Mouse (Mus musculus) forelimb bud, embryonic 11.5 days (tissue): Measurements from ENCODE around the gene Bcl2l14.

Source experiments
- DNase-seq: peaks from one replicate; pipeline ENCODE4 v3.0.0-alpha.2; 2012; ENCODE audit warnings: low read depth, low spot score

Gene Bcl2l14

GRCm38 (mm10) chr6:134396018-134396417 lies at the start of gene Bcl2l14:
Bcl2l14 (plus strand) TSS chr6:134396318.
- DNase-seq: no peak

GRCm38 (mm10) chr6:134348526-134349067 lies 47.5 kb upstream of the Bcl2l14 start:
- no peak for DNase-seq

GRCm38 (mm10) chr6:134352881-134353280 lies 43.2 kb upstream of the Bcl2l14 start:
- DNase-seq: no peak

GRCm38 (mm10) chr6:134353751-134354150 lies 42.4 kb upstream of the Bcl2l14 start:
- DNase-seq: no peak

- no peak for DNase-seq
These were observed 38.5 kb upstream of the Bcl2l14 start for GRCm38 (mm10) chr6:134357570-134357969.

GRCm38 (mm10) chr6:134360079-134360478 lies 36.0 kb upstream of the Bcl2l14 start:
- DNase-seq: no peak

- no peak for DNase-seq
These were observed 31.5 kb upstream of the Bcl2l14 start for GRCm38 (mm10) chr6:134364644-134365043.

GRCm38 (mm10) chr6:134365952-134366351 lies 30.2 kb upstream of the Bcl2l14 start:
- DNase-seq: no peak

- DNase-seq: no peak
These were observed 29.5 kb upstream of the Bcl2l14 start for GRCm38 (mm10) chr6:134366366-134367351.

- no peak for DNase-seq
These were observed 28.5 kb upstream of the Bcl2l14 start for GRCm38 (mm10) chr6:134367366-134368281.

GRCm38 (mm10) chr6:134372946-134373345 lies 23.2 kb upstream of the Bcl2l14 start:
- DNase-seq: no peak

- no peak for DNase-seq
These were observed 18.9 kb upstream of the Bcl2l14 start for GRCm38 (mm10) chr6:134377201-134377600.

GRCm38 (mm10) chr6:134377856-134378255 lies 18.3 kb upstream of the Bcl2l14 start:
- DNase-seq: no peak

GRCm38 (mm10) chr6:134381462-134381861 lies 14.7 kb upstream of the Bcl2l14 start:
- DNase-seq: no peak

GRCm38 (mm10) chr6:134385931-134386330 lies 10.2 kb upstream of the Bcl2l14 start:
- no peak for DNase-seq

- no peak for DNase-seq
These were observed 8.7 kb upstream of the Bcl2l14 start for GRCm38 (mm10) chr6:134387396-134387795.

GRCm38 (mm10) chr6:134388424-134389110 lies 7.6 kb upstream of the Bcl2l14 start:
- DNase-seq: no peak

- DNase-seq: peak; percentile 86
These were observed 6.7 kb upstream of the Bcl2l14 start for GRCm38 (mm10) chr6:134389248-134389891.

GRCm38 (mm10) chr6:134389917-134390316 lies 6.2 kb upstream of the Bcl2l14 start:
- DNase-seq: no peak

- DNase-seq: no peak
These were observed 5.3 kb upstream of the Bcl2l14 start for GRCm38 (mm10) chr6:134390837-134391236.
